Comparison of ENCODE assay signal across 23 mouse cellular contexts in genomic region chr3:72735011-72735410, GRCm38 (mm10).
DNase-seq lines count a peak whose midpoint lies in the region; ATAC-seq lines count a peak whose summit lies in the region.
"Had no signal": no experiment of that assay in that cellular context is flagged by ENCODE, and none has a peak within 500 bp of the region (broad histone marks: within the 10 kb centered on the region; RNA-seq: fewer than 3 reads in every experiment).

No protein-coding gene starts in this region.

- no peaks in the 10 kb centered on the region for H3K9me3 ChIP-seq in midbrain, embryonic 11.5 days (ENCODE audit: control insufficient read depth, low read length)
- no peaks in the 10 kb centered on the region for H3K9me3 ChIP-seq in midbrain, embryonic 15.5 days
- no peaks in the 10 kb centered on the region for H3K9me3 ChIP-seq in forebrain, embryonic 14.5 days (replicated peaks; ENCODE audit: control insufficient read depth, low read length)
- H3K9me3 ChIP-seq: G1E had no signal

- no peak overlapping the region for H3K27ac ChIP-seq in midbrain, embryonic 11.5 days (ENCODE audit: low read depth, low read length)
- H3K27ac ChIP-seq in midbrain, embryonic 15.5 days = no peak overlapping the region
- no peak overlapping the region for H3K27ac ChIP-seq in forebrain, embryonic 14.5 days (ENCODE audit: low read depth, low read length)

- peak; percentile 96 for ATAC-seq in frontal cortex, adult (ENCODE audit: low TSS enrichment)
- no peak for ATAC-seq in midbrain, embryonic 11.5 days (ENCODE audit: low FRiP score)
- no peak for ATAC-seq in midbrain, embryonic 15.5 days (replicated peaks)
- ATAC-seq in forebrain, embryonic 14.5 days = no peak
- ATAC-seq: activated CD4-positive, CD25-positive, alpha-beta regulatory T cell, adult 4 months; CD4-positive, CD25-positive, alpha-beta regulatory T cell, adult 4 months; Patski had no signal

- H3K36me3 ChIP-seq in midbrain, embryonic 11.5 days (ENCODE audit: control insufficient read depth, insufficient read depth, low read length) = no peaks in the 10 kb centered on the region
- H3K36me3 ChIP-seq in midbrain, embryonic 15.5 days (replicated peaks) = no peaks in the 10 kb centered on the region
- H3K36me3 ChIP-seq in forebrain, embryonic 14.5 days (ENCODE audit: control insufficient read depth, insufficient read depth, low read length) = no peaks in the 10 kb centered on the region
- H3K36me3 ChIP-seq: G1E had no signal

- no peak for DNase-seq in frontal cortex, postnatal 25 days (ENCODE audit: low spot score in 2 of 2)
- peak; percentile 45 for DNase-seq in midbrain, embryonic 11.5 days (ENCODE audit: low spot score, missing footprints)
- peak; percentile 3 for DNase-seq in right cerebral cortex, adult 18-20 months
- DNase-seq in right cerebral cortex, postnatal 25 days = no peak
- DNase-seq in brain, adult 2 months (ENCODE audit: low read depth, low spot score) = peak; percentile 52
- DNase-seq in forebrain, embryonic 14.5 days (ENCODE audit: low spot score) = no peak
- DNase-seq: adrenal gland, adult 2 months; adrenal gland, adult 8-10 months; adrenal gland, postnatal 10 days; adrenal gland, postnatal 14 days; adrenal gland, postnatal 25 days; adrenal gland, postnatal 36 days; B cell, adult 2 months; cerebellum, adult 11 months; cerebellum, adult 11-12 months; cerebellum, adult 18-20 months had no signal

- no peak overlapping the region for H3K9ac ChIP-seq in midbrain, embryonic 11.5 days (ENCODE audit: low read length)
- no peak overlapping the region for H3K9ac ChIP-seq in midbrain, embryonic 15.5 days
- no peak overlapping the region for H3K9ac ChIP-seq in forebrain, embryonic 14.5 days (ENCODE audit: low read length)

- no peak overlapping the region for H3K4me2 ChIP-seq in midbrain, embryonic 11.5 days
- H3K4me2 ChIP-seq in midbrain, embryonic 15.5 days = no peak overlapping the region
- H3K4me2 ChIP-seq in forebrain, embryonic 14.5 days (ENCODE audit: low read length) = no peak overlapping the region

- no peaks in the 10 kb centered on the region for H3K4me1 ChIP-seq in midbrain, embryonic 11.5 days (ENCODE audit: control insufficient read depth, insufficient read depth, low read length)
- H3K4me1 ChIP-seq in midbrain, embryonic 15.5 days = no peaks in the 10 kb centered on the region
- H3K4me1 ChIP-seq in forebrain, embryonic 14.5 days (ENCODE audit: control insufficient read depth, insufficient read depth, low read length) = no peaks in the 10 kb centered on the region

- no peaks in the 10 kb centered on the region for H3K27me3 ChIP-seq in midbrain, embryonic 11.5 days (ENCODE audit: control insufficient read depth, insufficient read depth, low read length)
- no peaks in the 10 kb centered on the region for H3K27me3 ChIP-seq in midbrain, embryonic 15.5 days (replicated peaks)
- no peaks in the 10 kb centered on the region for H3K27me3 ChIP-seq in forebrain, embryonic 14.5 days (replicated peaks; ENCODE audit: control insufficient read depth, insufficient read depth, low read length)
- H3K27me3 ChIP-seq: CH12.LX, Patski had no signal

- H3K4me3 ChIP-seq in midbrain, embryonic 11.5 days (ENCODE audit: low read depth, low read length) = no peak overlapping the region
- H3K4me3 ChIP-seq in midbrain, embryonic 15.5 days = no peak overlapping the region
- H3K4me3 ChIP-seq in forebrain, embryonic 14.5 days (ENCODE audit: low read depth, low read length) = no peak overlapping the region

Comparison
In these comparisons a context has a peak if more than half of its experiments do, and no peak if none do; other contexts are left out.
1. DNase-seq: peak in midbrain, embryonic 11.5 days (single experiment), right cerebral cortex, adult 18-20 months (single experiment) and brain, adult 2 months (single experiment); none in frontal cortex, postnatal 25 days (0 of 2), right cerebral cortex, postnatal 25 days (single experiment) and forebrain, embryonic 14.5 days (single experiment).